Mouse (Mus musculus) lung, postnatal 0 days (tissue): ENCODE results near the gene Unc45a. TPM values are rescaled to one million over a fixed set of nuclear protein-coding genes. Genes with fewer than 3 reads are reported as not detected.

Experiments
- ATAC-seq: fragments of 200-750 bp; cut with Nextera tagmentation; 2 replicates; pipeline ENCODE4 v1.8.0; 2017; ENCODE audit warnings: moderate library complexity
- DNase-seq: peaks from one replicate; pipeline ENCODE4 v3.0.0-alpha.2; 2016; ENCODE audit warnings: low spot score
- H3K27ac ChIP-seq: fragments of 300-500 bp; sonication (generic); 2 replicates; pipeline ENCODE4 v1.5.1; 2014; ENCODE audit warnings: antibody characterized with exemption, mild to moderate bottlenecking, low read length, mixed read lengths
- H3K27me3 ChIP-seq: fragments of 300-500 bp; sonication (generic); replicated peaks from 2 replicates; pipeline ENCODE4 v1.6.1; 2014; ENCODE audit warnings: low read length, mixed read lengths; ENCODE audit not compliant: insufficient read depth
- H3K36me3 ChIP-seq: fragments of 300-500 bp; sonication (generic); 2 replicates; pipeline ENCODE4 v1.6.1; 2014; ENCODE audit warnings: low read length, mixed read lengths; ENCODE audit not compliant: insufficient read depth
- H3K4me1 ChIP-seq: fragments of 300-500 bp; sonication (generic); 2 replicates; pipeline ENCODE4 v1.6.1; 2014; ENCODE audit warnings: antibody characterized with exemption, low read depth, low read length, mixed read lengths; ENCODE audit not compliant: insufficient read depth
- H3K4me2 ChIP-seq: fragments of 300-500 bp; sonication (generic); replicated peaks from 2 replicates; pipeline ENCODE4 v1.6.1; 2014; ENCODE audit warnings: low read depth, mild to moderate bottlenecking, low read length, moderate library complexity, mixed read lengths
- H3K4me3 ChIP-seq: fragments of 300-500 bp; sonication (generic); 2 replicates; pipeline ENCODE4 v1.5.1; 2014; ENCODE audit warnings: low read depth, low read length
- H3K9ac ChIP-seq: fragments of 300-500 bp; sonication (generic); replicated peaks from 2 replicates; pipeline ENCODE4 v1.6.1; 2014; ENCODE audit warnings: low read depth, mild to moderate bottlenecking
- H3K9me3 ChIP-seq: fragments of 300-500 bp; sonication (generic); 2 replicates; pipeline ENCODE4 v1.6.1; 2016; ENCODE audit warnings: low read length, mixed read lengths
- CTCF ChIP-seq: IDR thresholded peaks from 2 replicates; pipeline ENCODE4 v1.5.1; 2016; ENCODE audit warnings: antibody characterized with exemption, mild to moderate bottlenecking
- EP300 ChIP-seq: IDR thresholded peaks from 2 replicates; pipeline ENCODE4 v1.6.1; 2016; ENCODE audit warnings: antibody characterized with exemption, mild to moderate bottlenecking, control low read depth
- WGBS: fragments of 180-500 bp; shearing (Covaris S2); extraction: QIAGEN DNeasy Blood & Tissue Kit; methylation state at CpG from one replicate; pipeline ENCODE4 v1.1.7; 2014; 5-methylcytosine and 5-hydroxymethylcytosine counted together
- polyA plus RNA-seq: library from polyadenylated mRNA; unstranded; fragments of >200 nt; fragmentation: Nextera tagmentation; extraction: Ambion mirVana; gene quantifications from 2 replicates; pipeline ENCODE4 v1.2.1, GENCODE M21; 2015

Unc45a gene
- polyA plus RNA-seq, 1 experiment from 2014 or later: 32.9 TPM

DNA sequence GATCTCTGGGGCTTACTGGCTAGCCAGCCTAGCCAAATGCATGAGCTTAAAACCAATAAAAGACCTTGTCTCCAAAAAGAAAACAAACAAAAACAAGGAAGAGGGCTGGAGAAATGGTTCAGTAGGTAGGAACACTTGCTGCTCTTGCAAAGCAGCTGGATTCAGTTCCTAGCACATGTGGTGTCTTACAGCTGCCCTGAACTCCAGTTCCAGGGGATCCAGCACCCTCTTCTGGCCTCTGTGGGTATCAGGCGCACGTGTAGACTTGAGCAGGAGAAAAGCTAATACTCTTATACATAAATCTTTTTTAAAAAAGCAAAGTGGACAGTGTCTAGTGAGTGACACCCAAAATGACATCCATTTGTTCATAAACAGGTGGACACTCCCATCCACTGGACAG lies 39.3 kb downstream of the Unc45a start:
- H3K4me1 ChIP-seq: no peaks in the 10 kb centered on the region; the same call in 1 of the 2 replicates
- no peak overlapping the region for H3K4me2 ChIP-seq
- H3K36me3 ChIP-seq: no peaks in the 10 kb centered on the region
- H3K9ac ChIP-seq: no peak overlapping the region
- ATAC-seq: no peak
- no peak for TF ChIP-seq EP300
- peak; percentile 35 for TF ChIP-seq CTCF
- H3K9me3 ChIP-seq: no peaks in the 10 kb centered on the region
- 77% methylated on average over 2 of the region's 2 CpGs for WGBS
- H3K4me3 ChIP-seq: no peak overlapping the region
- no peak overlapping the region for H3K27ac ChIP-seq
- H3K27me3 ChIP-seq: no peaks in the 10 kb centered on the region
- DNase-seq: no peak

DNA sequence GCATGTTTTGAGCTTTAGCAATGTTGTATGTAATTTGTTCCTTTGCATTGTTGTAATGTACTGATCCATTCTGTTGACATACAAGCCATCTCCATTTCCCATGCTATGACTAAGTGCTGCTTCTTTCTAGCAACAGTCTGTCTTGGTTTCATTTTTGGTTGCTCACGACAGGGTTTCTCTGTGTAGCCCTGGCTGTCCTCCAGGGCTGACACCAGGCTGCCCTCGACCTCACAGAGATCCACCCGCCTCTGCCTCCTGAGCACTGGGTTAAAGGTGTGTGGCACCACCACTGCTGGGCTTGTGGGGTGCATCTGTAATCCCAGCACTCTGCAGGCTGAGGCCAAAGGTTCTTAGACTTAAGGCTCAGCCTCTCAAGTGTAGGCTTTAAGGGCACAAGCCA lies 41.2 kb downstream of the Unc45a start:
- H3K27ac ChIP-seq: no peak overlapping the region
- ATAC-seq (no peak), DNase-seq (no peak)
- H3K4me2 ChIP-seq: no peak overlapping the region
- 70% methylated on average over 3 of the region's 3 CpGs for WGBS
- H3K36me3 ChIP-seq: no peaks in the 10 kb centered on the region
- H3K27me3 ChIP-seq: no peaks in the 10 kb centered on the region
- no peaks in the 10 kb centered on the region for H3K9me3 ChIP-seq
- no peak overlapping the region for H3K4me3 ChIP-seq
- TF ChIP-seq CTCF (no peak), EP300 (no peak)
- H3K4me1 ChIP-seq: no peaks in the 10 kb centered on the region; the same call in 1 of the 2 replicates
- no peak overlapping the region for H3K9ac ChIP-seq

DNA sequence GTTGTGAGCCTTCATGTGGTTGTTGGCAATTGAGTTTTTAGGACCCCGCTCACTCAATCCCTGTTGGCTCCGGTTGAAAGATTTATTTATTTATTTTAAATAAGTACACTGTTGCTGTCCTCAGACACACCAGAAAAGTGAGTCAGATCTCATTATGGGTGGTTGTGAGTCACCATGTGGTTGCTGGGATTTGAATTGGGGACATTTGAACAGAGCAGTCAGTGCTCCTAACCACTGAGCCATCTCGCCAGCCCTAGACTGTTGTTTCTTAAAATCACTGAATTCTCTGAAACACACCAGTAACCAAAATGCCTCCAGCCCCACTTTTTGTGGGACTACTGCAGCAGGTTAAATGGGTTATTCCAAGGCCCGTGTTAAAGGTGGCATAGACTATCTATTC lies 42.1 kb downstream of the Unc45a start:
- Histone ChIP-seq H3K27ac (no peak overlapping the region), H3K9ac (no peak overlapping the region), H3K4me1 (no peaks in the 10 kb centered on the region; the same call in 1 of the 2 replicates), H3K27me3 (no peaks in the 10 kb centered on the region), H3K4me3 (no peak overlapping the region), H3K9me3 (no peaks in the 10 kb centered on the region), H3K36me3 (no peaks in the 10 kb centered on the region), H3K4me2 (no peak overlapping the region)
- ATAC-seq (no peak), DNase-seq (no peak)
- 91% methylated on average over 4 of the region's 4 CpGs for WGBS
- TF ChIP-seq EP300 (no peak), CTCF (no peak)

DNA sequence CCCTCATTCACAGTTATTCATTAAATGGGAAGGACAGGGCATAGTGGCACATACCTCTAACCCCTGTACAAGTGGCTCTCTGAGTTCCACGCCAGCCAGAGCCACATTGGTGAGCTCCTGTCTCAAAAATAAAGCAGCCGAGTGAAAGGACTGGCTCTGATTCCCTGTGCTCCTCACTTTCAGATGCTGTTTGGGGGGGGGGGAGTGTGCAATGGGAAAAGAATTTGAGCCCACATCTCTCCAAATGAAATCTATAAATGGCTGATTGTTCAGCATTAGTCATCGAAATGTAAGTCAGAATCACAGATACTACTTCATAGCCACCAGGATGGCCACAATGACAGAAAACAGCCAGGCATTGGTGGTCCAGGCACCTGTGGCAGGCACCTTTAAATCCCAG lies 43.8 kb downstream of the Unc45a start:
- no peak overlapping the region for H3K4me2 ChIP-seq
- 68% methylated on average over 3 of the region's 3 CpGs for WGBS
- H3K9me3 ChIP-seq: no peaks in the 10 kb centered on the region
- no peak for ATAC-seq
- no peak for DNase-seq
- TF ChIP-seq CTCF (no peak), EP300 (no peak)
- no peak overlapping the region for H3K4me3 ChIP-seq
- no peak overlapping the region for H3K27ac ChIP-seq
- H3K9ac ChIP-seq: no peak overlapping the region
- no peaks in the 10 kb centered on the region for H3K36me3 ChIP-seq
- H3K4me1 ChIP-seq: no peaks in the 10 kb centered on the region; the same call in 1 of the 2 replicates
- H3K27me3 ChIP-seq: no peaks in the 10 kb centered on the region

DNA sequence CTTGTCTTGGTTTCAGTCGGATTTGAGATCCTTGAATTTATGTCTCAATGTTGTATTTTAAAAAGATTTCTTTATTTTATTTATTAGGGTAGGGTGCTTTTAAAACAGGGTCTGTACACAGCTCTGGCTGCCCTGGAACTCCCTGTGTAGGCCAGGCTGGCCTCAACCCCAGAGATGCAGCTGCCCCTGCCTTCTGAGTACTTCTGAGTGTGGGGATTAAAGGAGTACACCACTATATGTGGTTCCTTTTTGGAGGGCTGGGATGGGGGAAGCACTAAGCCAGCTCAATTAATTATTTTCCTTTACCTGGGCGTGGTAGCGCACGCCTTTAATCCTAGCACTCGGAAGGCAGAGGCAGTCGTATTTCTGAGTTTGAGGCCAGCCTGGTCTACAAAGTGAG lies 44.3 kb downstream of the Unc45a start:
- ATAC-seq (no peak), DNase-seq (no peak)
- WGBS: 88% methylated on average over 6 of the region's 6 CpGs
- Histone ChIP-seq H3K27me3 (no peaks in the 10 kb centered on the region), H3K4me2 (no peak overlapping the region), H3K9me3 (no peaks in the 10 kb centered on the region), H3K27ac (no peak overlapping the region), H3K9ac (no peak overlapping the region), H3K4me1 (no peaks in the 10 kb centered on the region; the same call in 1 of the 2 replicates), H3K4me3 (no peak overlapping the region), H3K36me3 (no peaks in the 10 kb centered on the region)
- no peak for TF ChIP-seq EP300
- TF ChIP-seq CTCF: no peak

DNA sequence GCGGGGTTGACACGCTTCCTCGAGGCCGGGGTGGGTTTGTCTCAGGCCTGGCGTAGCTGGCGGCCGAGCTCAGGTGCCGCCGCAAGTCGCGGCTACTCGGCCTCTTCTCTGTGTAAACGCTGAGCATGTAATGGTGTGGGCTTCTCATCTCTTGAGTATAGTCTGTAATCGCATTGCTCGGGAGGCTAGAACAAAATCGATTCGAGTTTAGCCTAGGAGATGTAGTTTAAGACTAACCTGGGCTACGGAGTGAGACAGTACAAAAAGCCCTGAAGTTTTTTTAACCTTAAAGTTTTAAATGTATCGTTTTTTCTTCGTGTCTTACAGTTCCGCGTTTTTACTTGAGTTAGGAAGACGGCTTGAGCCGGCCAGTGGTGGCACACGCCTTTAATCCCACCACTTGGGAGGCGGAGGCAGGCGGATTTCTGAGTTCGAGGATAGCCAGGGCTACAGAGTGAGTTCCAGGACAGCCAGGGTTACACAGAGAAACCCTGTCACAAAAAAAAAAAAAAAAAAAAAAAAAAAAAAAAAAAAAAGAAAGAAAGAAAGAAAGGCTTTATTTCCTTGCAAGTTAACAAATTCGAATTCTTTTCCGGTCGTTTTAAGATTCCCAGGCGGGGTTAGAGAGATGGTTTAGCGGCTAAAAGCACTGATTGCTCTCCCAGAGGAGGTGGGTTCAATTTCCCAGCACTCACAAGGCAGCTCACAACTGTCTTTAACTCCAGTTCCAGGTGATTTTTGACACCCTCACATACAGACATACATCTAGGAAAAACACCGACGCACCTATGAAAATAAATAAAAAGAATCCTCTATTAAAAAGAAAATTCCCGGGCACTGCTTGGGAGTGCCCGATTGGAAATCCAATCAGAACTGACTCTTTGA lies 45.8 kb downstream of the Unc45a start:
- 4% methylated on average over 37 of the region's 37 CpGs for WGBS
- DNase-seq: peak; percentile 50
- no peaks in the 10 kb centered on the region for H3K36me3 ChIP-seq
- no peaks in the 10 kb centered on the region; the same call in 1 of the 2 replicates for H3K4me1 ChIP-seq
- no peaks in the 10 kb centered on the region for H3K9me3 ChIP-seq
- peak overlapping the region; percentile 62 for H3K4me3 ChIP-seq
- peak overlapping the region; percentile 84 for H3K4me2 ChIP-seq
- ATAC-seq: peak; percentile 53
- TF ChIP-seq EP300 (no peak), CTCF (no peak)
- H3K27ac ChIP-seq: 0 out of 2 replicates have a peak overlapping the region, but pooled peaks have one; percentile 6
- H3K27me3 ChIP-seq: no peaks in the 10 kb centered on the region
- H3K9ac ChIP-seq: peak overlapping the region; percentile 40
